Mouse (Mus musculus): ENCODE data around the gene Cachd1. TPM values are rescaled to one million over a fixed set of nuclear protein-coding genes. Genes with fewer than 3 reads are reported as not detected.

The Cachd1 gene
- polyA plus RNA-seq (2015; fragmentation: Nextera tagmentation; extraction: Ambion mirVana) = 15.2 and 17.7 TPM in 2 replicates

DNA sequence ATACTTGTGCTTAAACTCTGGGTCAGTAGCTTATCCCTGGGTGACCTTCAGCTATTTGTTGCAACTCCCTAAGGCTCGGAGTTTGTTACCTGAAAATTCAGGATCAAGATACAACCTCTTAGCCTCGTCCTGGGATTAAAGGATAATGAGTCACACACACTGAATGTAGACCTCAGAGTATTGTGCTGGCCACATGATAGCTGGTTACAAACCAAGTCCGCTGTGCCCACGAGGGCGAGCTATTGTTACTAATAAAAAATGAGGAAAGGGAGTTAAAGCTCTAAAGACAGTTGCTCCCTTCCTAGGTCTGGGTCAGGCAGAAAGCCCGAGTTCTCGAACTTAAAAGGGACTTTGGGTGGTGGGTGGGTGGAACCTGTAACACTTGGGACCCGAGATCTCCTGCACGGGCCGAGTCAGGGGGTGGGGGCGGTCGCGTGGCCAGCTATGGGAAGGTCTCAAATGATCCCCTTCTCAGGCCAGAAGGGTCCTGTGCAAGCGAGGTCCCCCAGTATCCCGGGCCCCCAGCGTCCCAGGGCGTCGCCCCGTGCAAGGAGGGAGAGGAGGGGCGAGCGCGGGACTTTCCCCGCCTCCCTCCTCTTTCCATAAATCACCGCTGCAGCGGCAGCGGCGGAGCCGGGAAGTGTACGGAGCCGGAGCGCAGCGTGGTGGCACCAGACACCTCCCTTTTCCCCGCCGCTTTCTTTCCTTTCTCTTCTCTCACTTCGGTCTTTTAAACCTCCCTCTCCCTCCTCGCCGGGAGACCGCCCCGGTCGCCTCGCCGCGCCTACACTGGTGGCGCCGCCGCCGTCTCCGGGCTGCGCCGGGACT lies at the start of gene Cachd1:
Gene Cachd1, plus strand, starts transcription at position 633 of the 828 bp plus-strand sequence.
- no peaks in the 10 kb centered on the region for H3K36me3 ChIP-seq (ENCODE audit: control insufficient read depth, insufficient read depth)
- under 1% methylated on average over 47 of the region's 50 CpGs for WGBS
- H3K9me3 ChIP-seq (ENCODE audit: control insufficient read depth, low read length) = no peaks in the 10 kb centered on the region
- peak within 1 kb of the TSS; percentile 88 for H3K4me2 ChIP-seq (ENCODE audit: low read length)
- H3K9ac ChIP-seq (replicated peaks; ENCODE audit: low read depth, low read length) = peak within 1 kb of the TSS; percentile 75
- H3K27me3 ChIP-seq (replicated peaks; ENCODE audit: control insufficient read depth, insufficient read depth, low read length) = no peaks in the 10 kb centered on the region
- H3K4me1 ChIP-seq (replicated peaks; ENCODE audit: control insufficient read depth, insufficient read depth, low read length) = peaks cover 34% of the 10 kb centered on the region
- ATAC-seq = peak; percentile 83
- H3K4me3 ChIP-seq (replicated peaks; ENCODE audit: low read length) = peak within 1 kb of the TSS; percentile 55
- peak within 1 kb of the TSS; percentile 80 for H3K27ac ChIP-seq (ENCODE audit: low read length)

DNA sequence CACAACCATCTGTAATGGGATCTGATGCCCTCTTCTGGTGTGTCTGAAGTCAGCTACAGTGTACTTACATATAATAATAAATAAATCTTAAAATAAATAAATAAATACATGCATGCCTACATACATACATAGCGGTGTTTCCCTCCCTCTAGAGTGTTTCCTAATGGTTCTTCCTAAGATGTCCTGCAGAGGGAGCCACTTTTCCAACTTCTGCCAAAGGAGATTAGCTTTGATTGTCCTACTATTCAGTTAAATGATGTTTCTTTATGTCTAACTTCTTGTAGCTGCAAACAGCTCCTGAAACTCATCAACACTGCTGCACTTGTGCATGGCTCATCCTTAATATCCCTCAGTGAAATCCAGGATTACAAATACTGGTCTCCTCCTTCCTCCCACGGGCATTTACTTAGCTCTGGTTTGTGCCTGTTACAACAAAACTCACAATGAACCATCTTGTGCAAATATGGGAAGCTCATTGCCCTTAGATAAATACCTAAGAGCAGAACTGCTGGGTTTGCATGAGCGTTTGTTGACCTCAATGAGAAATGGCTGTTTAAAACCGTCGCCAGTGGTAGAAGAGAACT lies 47.5 kb upstream of the Cachd1 start:
- no peaks in the 10 kb centered on the region for H3K27me3 ChIP-seq (replicated peaks; ENCODE audit: control insufficient read depth, insufficient read depth, low read length)
- no peaks in the 10 kb centered on the region for H3K4me1 ChIP-seq (replicated peaks; ENCODE audit: control insufficient read depth, insufficient read depth, low read length)
- no peak for ATAC-seq
- WGBS = 85% methylated on average over 5 of the region's 5 CpGs
- no peaks in the 10 kb centered on the region for H3K9me3 ChIP-seq (ENCODE audit: control insufficient read depth, low read length)
- no peaks in the 10 kb centered on the region for H3K36me3 ChIP-seq (ENCODE audit: control insufficient read depth, insufficient read depth)
- no peak overlapping the region for H3K4me3 ChIP-seq (replicated peaks; ENCODE audit: low read length)
- no peak overlapping the region for H3K27ac ChIP-seq (ENCODE audit: low read length)
- no peak overlapping the region for H3K9ac ChIP-seq (replicated peaks; ENCODE audit: low read depth, low read length)
- H3K4me2 ChIP-seq (ENCODE audit: low read length) = no peak overlapping the region

- no peaks in the 10 kb centered on the region for H3K9me3 ChIP-seq (ENCODE audit: control insufficient read depth, low read length)
- no peak overlapping the region for H3K4me2 ChIP-seq (ENCODE audit: low read length)
- H3K36me3 ChIP-seq (ENCODE audit: control insufficient read depth, insufficient read depth) = no peaks in the 10 kb centered on the region
- H3K27me3 ChIP-seq (replicated peaks; ENCODE audit: control insufficient read depth, insufficient read depth, low read length) = no peaks in the 10 kb centered on the region
- no peak overlapping the region for H3K9ac ChIP-seq (replicated peaks; ENCODE audit: low read depth, low read length)
- H3K4me3 ChIP-seq (replicated peaks; ENCODE audit: low read length) = no peak overlapping the region
- H3K27ac ChIP-seq (ENCODE audit: low read length) = no peak overlapping the region
- ATAC-seq = no peak; the same call in 1 of the 2 replicates
- 27% methylated on average over 9 of the region's 9 CpGs for WGBS
- H3K4me1 ChIP-seq (replicated peaks; ENCODE audit: control insufficient read depth, insufficient read depth, low read length) = peaks cover 6% of the 10 kb centered on the region
Measured at GRCm38 (mm10) chr4:100735098-100735935, 41.2 kb upstream of the Cachd1 start.

GRCm38 (mm10) chr4:100735936-100736349 lies 40.5 kb upstream of the Cachd1 start:
- Histone ChIP-seq H3K4me1 (replicated peaks; ENCODE audit: control insufficient read depth, insufficient read depth, low read length) (peaks cover 6% of the 10 kb centered on the region), H3K36me3 (ENCODE audit: control insufficient read depth, insufficient read depth) (no peaks in the 10 kb centered on the region), H3K9me3 (ENCODE audit: control insufficient read depth, low read length) (no peaks in the 10 kb centered on the region), H3K4me3 (replicated peaks; ENCODE audit: low read length) (no peak overlapping the region), H3K4me2 (ENCODE audit: low read length) (no peak overlapping the region; the same call in 1 of the 2 replicates), H3K27ac (ENCODE audit: low read length) (no peak overlapping the region), H3K27me3 (replicated peaks; ENCODE audit: control insufficient read depth, insufficient read depth, low read length) (no peaks in the 10 kb centered on the region), H3K9ac (replicated peaks; ENCODE audit: low read depth, low read length) (no peak overlapping the region)
- ATAC-seq = peak; percentile 61
- 11% methylated on average over 9 of the region's 9 CpGs for WGBS

- Histone ChIP-seq H3K4me3 (replicated peaks; ENCODE audit: low read length) (no peak overlapping the region), H3K4me2 (ENCODE audit: low read length) (no peak overlapping the region), H3K36me3 (ENCODE audit: control insufficient read depth, insufficient read depth) (no peaks in the 10 kb centered on the region), H3K9ac (replicated peaks; ENCODE audit: low read depth, low read length) (no peak overlapping the region), H3K27me3 (replicated peaks; ENCODE audit: control insufficient read depth, insufficient read depth, low read length) (no peaks in the 10 kb centered on the region), H3K27ac (ENCODE audit: low read length) (no peak overlapping the region), H3K4me1 (replicated peaks; ENCODE audit: control insufficient read depth, insufficient read depth, low read length) (no peaks in the 10 kb centered on the region), H3K9me3 (ENCODE audit: control insufficient read depth, low read length) (no peaks in the 10 kb centered on the region)
- WGBS = 88% methylated on average over 8 of the region's 8 CpGs
- ATAC-seq = no peak
Measured at GRCm38 (mm10) chr4:100743615-100744014, 32.9 kb upstream of the Cachd1 start.

DNA sequence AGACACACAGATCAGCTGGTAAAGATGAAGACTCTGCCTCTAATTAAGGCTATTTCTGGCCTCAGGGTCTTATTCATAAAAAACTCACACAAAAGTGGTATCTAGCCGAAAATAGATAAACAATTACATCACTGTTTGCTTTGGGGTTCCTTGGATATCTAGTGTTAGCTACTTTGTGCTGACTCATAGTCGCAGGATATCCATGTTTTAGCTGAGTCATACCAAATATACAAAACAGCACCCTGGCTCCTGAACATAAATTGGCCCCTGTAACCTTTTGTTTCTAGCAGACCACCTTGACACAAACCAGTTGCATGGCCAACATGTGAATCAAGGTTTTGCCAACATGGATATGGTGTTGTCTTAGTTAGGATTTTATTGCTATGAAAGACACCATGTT lies 24.2 kb upstream of the Cachd1 start:
- H3K36me3 ChIP-seq (ENCODE audit: control insufficient read depth, insufficient read depth) = no peaks in the 10 kb centered on the region
- H3K4me1 ChIP-seq (replicated peaks; ENCODE audit: control insufficient read depth, insufficient read depth, low read length) = no peaks in the 10 kb centered on the region
- no peak overlapping the region for H3K27ac ChIP-seq (ENCODE audit: low read length)
- H3K9me3 ChIP-seq (ENCODE audit: control insufficient read depth, low read length) = no peaks in the 10 kb centered on the region
- no peak for ATAC-seq
- H3K9ac ChIP-seq (replicated peaks; ENCODE audit: low read depth, low read length) = no peak overlapping the region
- WGBS = 82% methylated on average over 2 of the region's 2 CpGs
- no peak overlapping the region for H3K4me2 ChIP-seq (ENCODE audit: low read length)
- no peak overlapping the region for H3K4me3 ChIP-seq (replicated peaks; ENCODE audit: low read length)
- H3K27me3 ChIP-seq (replicated peaks; ENCODE audit: control insufficient read depth, insufficient read depth, low read length) = no peaks in the 10 kb centered on the region

DNA sequence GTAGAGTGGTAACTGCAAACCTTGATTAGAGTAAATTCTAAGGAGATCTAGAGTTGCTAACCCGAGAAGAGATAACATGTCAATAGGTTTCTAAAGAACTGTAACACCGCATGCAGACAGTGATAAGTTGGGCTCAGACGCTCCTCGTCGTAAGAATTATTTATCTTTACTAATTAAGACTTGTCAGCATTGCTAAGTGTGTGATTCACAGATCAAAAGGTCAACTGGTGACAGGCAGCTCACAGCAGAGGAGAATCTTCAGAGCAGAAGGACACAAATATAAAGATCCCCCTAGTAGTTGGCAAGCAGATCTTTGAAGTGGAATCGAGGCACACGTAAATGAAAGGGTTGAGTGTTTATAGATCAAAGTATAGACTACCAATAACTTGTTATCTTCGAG lies 20.8 kb upstream of the Cachd1 start:
- Histone ChIP-seq H3K4me3 (replicated peaks; ENCODE audit: low read length) (no peak overlapping the region), H3K4me1 (replicated peaks; ENCODE audit: control insufficient read depth, insufficient read depth, low read length) (no peaks in the 10 kb centered on the region), H3K9me3 (ENCODE audit: control insufficient read depth, low read length) (no peaks in the 10 kb centered on the region), H3K36me3 (ENCODE audit: control insufficient read depth, insufficient read depth) (no peaks in the 10 kb centered on the region), H3K27ac (ENCODE audit: low read length) (no peak overlapping the region), H3K4me2 (ENCODE audit: low read length) (no peak overlapping the region), H3K27me3 (replicated peaks; ENCODE audit: control insufficient read depth, insufficient read depth, low read length) (no peaks in the 10 kb centered on the region), H3K9ac (replicated peaks; ENCODE audit: low read depth, low read length) (no peak overlapping the region)
- 85% methylated on average over 8 of the region's 8 CpGs for WGBS
- no peak for ATAC-seq

GRCm38 (mm10) chr4:100756499-100756898 lies 20.0 kb upstream of the Cachd1 start:
- no peaks in the 10 kb centered on the region for H3K9me3 ChIP-seq (ENCODE audit: control insufficient read depth, low read length)
- no peak overlapping the region for H3K4me3 ChIP-seq (replicated peaks; ENCODE audit: low read length)
- no peaks in the 10 kb centered on the region for H3K27me3 ChIP-seq (replicated peaks; ENCODE audit: control insufficient read depth, insufficient read depth, low read length)
- H3K4me1 ChIP-seq (replicated peaks; ENCODE audit: control insufficient read depth, insufficient read depth, low read length) = no peaks in the 10 kb centered on the region
- ATAC-seq = no peak
- H3K4me2 ChIP-seq (ENCODE audit: low read length) = no peak overlapping the region
- no peak overlapping the region for H3K9ac ChIP-seq (replicated peaks; ENCODE audit: low read depth, low read length)
- no peaks in the 10 kb centered on the region for H3K36me3 ChIP-seq (ENCODE audit: control insufficient read depth, insufficient read depth)
- H3K27ac ChIP-seq (ENCODE audit: low read length) = no peak overlapping the region

- H3K27me3 ChIP-seq (replicated peaks; ENCODE audit: control insufficient read depth, insufficient read depth, low read length) = no peaks in the 10 kb centered on the region
- no peak overlapping the region for H3K27ac ChIP-seq (ENCODE audit: low read length)
- 77% methylated on average over 6 of the region's 6 CpGs for WGBS
- H3K4me2 ChIP-seq (ENCODE audit: low read length) = no peak overlapping the region
- H3K4me1 ChIP-seq (replicated peaks; ENCODE audit: control insufficient read depth, insufficient read depth, low read length) = no peaks in the 10 kb centered on the region
- H3K4me3 ChIP-seq (replicated peaks; ENCODE audit: low read length) = no peak overlapping the region
- no peaks in the 10 kb centered on the region for H3K9me3 ChIP-seq (ENCODE audit: control insufficient read depth, low read length)
- H3K36me3 ChIP-seq (ENCODE audit: control insufficient read depth, insufficient read depth) = no peaks in the 10 kb centered on the region
- no peak overlapping the region for H3K9ac ChIP-seq (replicated peaks; ENCODE audit: low read depth, low read length)
- ATAC-seq = no peak
Measured at GRCm38 (mm10) chr4:100758265-100758898, 18.1 kb upstream of the Cachd1 start.
